Mouse (Mus musculus): ENCODE measurements around the gene Plin1. TPM values are rescaled to one million over a fixed set of nuclear protein-coding genes. Genes with fewer than 3 reads are reported as not detected.

The Plin1 gene
- total and polyA plus RNA-seq, 2 experiments from 2014 or later, result 0.23 to 0.44 TPM

- H3K4me3 ChIP-seq (ENCODE audit: low read depth, low read length), result no peak overlapping the region
- H3K9ac ChIP-seq (replicated peaks; ENCODE audit: low read length, poor library complexity, severe bottlenecking), result no peak overlapping the region
- no peaks in the 10 kb centered on the region for H3K9me3 ChIP-seq (ENCODE audit: low read length)
- H3K36me3 ChIP-seq (ENCODE audit: insufficient read depth, low read length), result no peaks in the 10 kb centered on the region
- DNase-seq (ENCODE audit: low spot score), result no peak
- no peak for ATAC-seq (ENCODE audit: low FRiP score)
- H3K27ac ChIP-seq (ENCODE audit: low read depth, low read length), result no peak overlapping the region
- peak; percentile 38 for TF ChIP-seq CTCF (IDR thresholded peaks at IDR 0.05)
- no peak overlapping the region for H3K4me2 ChIP-seq (ENCODE audit: low read depth, low read length, poor library complexity, severe bottlenecking)
- WGBS, result 56% methylated on average over 2 of the region's 2 CpGs
- H3K4me1 ChIP-seq (ENCODE audit: insufficient read depth, low read length), result no peaks in the 10 kb centered on the region
- H3K27me3 ChIP-seq (ENCODE audit: insufficient read depth, low read length), result no peaks in the 10 kb centered on the region
Observed at GRCm38 (mm10) chr7:79756334-79756733, 23.6 kb upstream of the Plin1 start.

DNA sequence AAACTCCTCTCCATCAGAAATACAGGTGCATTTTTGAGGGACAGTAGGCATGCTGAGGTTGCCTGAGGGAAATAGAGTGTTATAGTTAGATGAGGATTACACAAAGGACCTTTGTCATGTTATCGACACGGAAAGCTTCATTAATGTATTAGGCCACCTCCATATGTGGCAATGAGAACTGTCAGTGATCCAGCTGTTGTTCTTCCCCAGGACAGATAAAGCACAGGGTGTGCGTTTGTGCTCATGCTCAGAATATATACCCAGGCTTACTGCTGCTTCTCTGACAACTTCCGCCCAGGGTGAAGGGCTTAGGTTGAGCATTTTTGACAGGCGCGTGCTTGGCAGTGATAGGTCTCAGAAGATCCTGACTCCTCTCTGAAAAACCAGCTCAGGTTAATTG, 16.8 kb upstream of the Plin1 start:
- WGBS, result 81% methylated on average over 6 of the region's 6 CpGs
- TF ChIP-seq CTCF (IDR thresholded peaks at IDR 0.05), result no peak
- Histone ChIP-seq H3K27me3 (ENCODE audit: insufficient read depth, low read length) (no peaks in the 10 kb centered on the region), H3K27ac (ENCODE audit: low read depth, low read length) (no peak overlapping the region), H3K9ac (replicated peaks; ENCODE audit: low read length, poor library complexity, severe bottlenecking) (no peak overlapping the region), H3K4me2 (ENCODE audit: low read depth, low read length, poor library complexity, severe bottlenecking) (no peak overlapping the region), H3K4me1 (ENCODE audit: insufficient read depth, low read length) (no peaks in the 10 kb centered on the region), H3K9me3 (ENCODE audit: low read length) (no peaks in the 10 kb centered on the region), H3K36me3 (ENCODE audit: insufficient read depth, low read length) (no peaks in the 10 kb centered on the region), H3K4me3 (ENCODE audit: low read depth, low read length) (no peak overlapping the region)
- DNase-seq (ENCODE audit: low spot score) (no peak), ATAC-seq (ENCODE audit: low FRiP score) (no peak)

DNA sequence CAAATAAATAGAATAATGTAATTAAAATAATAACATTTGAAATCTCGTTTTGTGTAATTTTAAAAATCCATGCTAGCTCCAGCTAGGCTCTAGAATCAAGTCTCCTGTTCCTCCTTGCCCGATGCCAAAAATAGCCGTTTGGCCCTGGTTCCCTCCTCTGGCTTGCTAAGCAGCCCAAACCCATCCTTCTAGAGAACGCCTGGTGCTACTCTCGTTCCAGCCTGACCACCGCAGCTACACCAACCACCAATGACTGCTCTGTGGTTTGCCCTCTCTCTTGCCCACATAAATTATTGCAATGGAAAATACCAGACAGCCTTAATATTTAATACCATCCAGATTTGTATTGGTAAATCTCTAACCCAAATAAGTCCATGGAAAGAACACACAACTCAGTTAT, 15.0 kb upstream of the Plin1 start:
- Histone ChIP-seq H3K4me1 (ENCODE audit: insufficient read depth, low read length) (peaks cover 7% of the 10 kb centered on the region; the same call in 1 of the 2 replicates), H3K9me3 (ENCODE audit: low read length) (no peaks in the 10 kb centered on the region), H3K4me3 (ENCODE audit: low read depth, low read length) (no peak overlapping the region), H3K27ac (ENCODE audit: low read depth, low read length) (no peak overlapping the region), H3K27me3 (ENCODE audit: insufficient read depth, low read length) (no peaks in the 10 kb centered on the region), H3K36me3 (ENCODE audit: insufficient read depth, low read length) (no peaks in the 10 kb centered on the region), H3K4me2 (ENCODE audit: low read depth, low read length, poor library complexity, severe bottlenecking) (no peak overlapping the region), H3K9ac (replicated peaks; ENCODE audit: low read length, poor library complexity, severe bottlenecking) (no peak overlapping the region)
- no peak for TF ChIP-seq CTCF (IDR thresholded peaks at IDR 0.05)
- WGBS, result 77% methylated on average over 6 of the region's 6 CpGs
- ATAC-seq (ENCODE audit: low FRiP score) (no peak), DNase-seq (ENCODE audit: low spot score) (no peak)

- no peak overlapping the region for H3K4me2 ChIP-seq (ENCODE audit: low read depth, low read length, poor library complexity, severe bottlenecking)
- H3K27me3 ChIP-seq (ENCODE audit: insufficient read depth, low read length), result no peaks in the 10 kb centered on the region
- no peak for TF ChIP-seq CTCF (IDR thresholded peaks at IDR 0.05)
- no peak overlapping the region for H3K27ac ChIP-seq (ENCODE audit: low read depth, low read length)
- H3K4me3 ChIP-seq (ENCODE audit: low read depth, low read length), result no peak overlapping the region
- 80% methylated on average over 5 of the region's 5 CpGs for WGBS
- H3K36me3 ChIP-seq (ENCODE audit: insufficient read depth, low read length), result no peaks in the 10 kb centered on the region
- no peak for DNase-seq (ENCODE audit: low spot score)
- H3K9ac ChIP-seq (replicated peaks; ENCODE audit: low read length, poor library complexity, severe bottlenecking), result no peak overlapping the region
- no peaks in the 10 kb centered on the region for H3K9me3 ChIP-seq (ENCODE audit: low read length)
- H3K4me1 ChIP-seq (ENCODE audit: insufficient read depth, low read length), result peaks cover 7% of the 10 kb centered on the region; the same call in 1 of the 2 replicates
- no peak for ATAC-seq (ENCODE audit: low FRiP score)
Observed at GRCm38 (mm10) chr7:79744585-79744984, 11.9 kb upstream of the Plin1 start.

DNA sequence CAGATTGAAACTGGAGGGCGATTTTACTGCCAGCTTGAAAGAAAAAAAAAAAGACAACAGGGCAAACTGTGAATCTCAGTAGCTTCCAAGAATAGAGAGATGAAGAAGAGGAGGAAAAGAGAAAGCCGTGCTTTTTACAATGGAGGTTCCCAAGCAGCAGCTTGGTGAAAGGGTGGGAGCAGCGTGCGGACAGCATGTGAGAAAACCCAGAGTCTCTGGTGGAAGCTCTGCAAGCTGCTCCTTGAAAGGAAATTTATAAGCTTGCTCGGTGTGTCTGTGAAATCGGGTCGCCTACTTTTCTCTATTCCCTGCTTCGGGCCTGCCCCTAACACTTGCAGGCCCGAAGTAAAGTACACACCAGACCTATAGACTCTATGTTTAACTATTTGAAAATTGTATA, 11.3 kb upstream of the Plin1 start:
- 91% methylated on average over 9 of the region's 9 CpGs for WGBS

DNA sequence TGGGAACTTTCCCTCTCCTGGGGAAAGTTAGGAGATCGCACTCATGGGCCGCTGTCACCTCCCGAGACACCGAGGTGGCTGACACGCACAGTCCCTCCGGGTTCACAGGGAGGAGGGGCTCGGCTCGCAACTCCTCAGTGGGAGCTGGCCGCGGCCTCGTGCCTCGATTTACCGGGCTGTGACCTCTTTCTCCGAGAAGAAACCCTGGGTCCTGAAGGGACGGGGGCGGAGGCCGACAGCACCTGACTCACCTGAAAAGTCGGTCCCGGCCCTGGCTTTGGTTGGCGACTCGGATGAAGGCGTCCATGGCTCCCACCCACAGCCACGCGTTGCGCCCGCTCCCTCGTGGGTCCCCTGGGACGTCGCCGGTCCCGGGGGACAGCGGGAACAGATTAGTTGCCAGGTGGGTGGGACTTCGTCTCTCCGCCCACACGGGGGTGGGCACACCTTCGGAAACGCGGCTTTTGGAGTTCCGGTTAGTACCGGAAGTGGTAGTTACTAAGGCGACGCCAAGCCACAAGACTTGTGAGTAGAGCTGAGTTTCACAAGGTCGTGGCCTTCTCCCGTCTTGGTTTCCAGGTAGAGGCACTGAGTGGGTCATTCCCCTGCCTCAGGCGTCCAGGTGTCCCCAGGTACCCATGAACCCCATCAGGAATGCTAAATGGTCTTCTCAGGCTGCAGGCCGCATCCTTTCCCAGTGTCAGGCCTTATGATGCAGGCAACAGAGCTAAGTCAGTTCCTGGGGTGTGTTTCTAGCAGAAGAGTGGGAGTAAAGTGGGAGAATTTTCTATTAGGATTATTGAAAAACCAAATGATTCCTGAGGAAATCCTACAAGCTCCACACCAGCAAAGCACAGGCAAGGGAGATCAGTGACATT, 10.2 kb upstream of the Plin1 start, which contains the start of the genes Pex11a and Wdr93:
TSS of gene Pex11a (minus strand) at position 473 of the 878 bp plus-strand sequence.
TSS of gene Wdr93 (plus strand) at position 505 of the 878 bp plus-strand sequence.
- H3K4me2 ChIP-seq (ENCODE audit: low read depth, low read length, poor library complexity, severe bottlenecking), result peak within 1 kb of the TSS; percentile 98
- WGBS, result 3% methylated on average over 46 of the region's 46 CpGs
- no peaks in the 10 kb centered on the region for H3K27me3 ChIP-seq (ENCODE audit: insufficient read depth, low read length)
- peak within 1 kb of the TSS; percentile 56 for H3K9ac ChIP-seq (replicated peaks; ENCODE audit: low read length, poor library complexity, severe bottlenecking)
- ATAC-seq (ENCODE audit: low FRiP score), result peak; percentile 80
- H3K9me3 ChIP-seq (ENCODE audit: low read length), result no peaks in the 10 kb centered on the region
- no peak for TF ChIP-seq CTCF (IDR thresholded peaks at IDR 0.05)
- no peak within 1 kb of the TSS for H3K27ac ChIP-seq (ENCODE audit: low read depth, low read length)
- H3K4me3 ChIP-seq (ENCODE audit: low read depth, low read length), result peak within 1 kb of the TSS; percentile 75
- H3K4me1 ChIP-seq (ENCODE audit: insufficient read depth, low read length), result peaks cover 7% of the 10 kb centered on the region; the same call in 1 of the 2 replicates
- DNase-seq (ENCODE audit: low spot score), result peak; percentile 93
- no peaks in the 10 kb centered on the region for H3K36me3 ChIP-seq (ENCODE audit: insufficient read depth, low read length)

More for the DNA sequence above, 11.3 kb upstream of the Plin1 start:
- H3K9me3 ChIP-seq (ENCODE audit: low read length), result no peaks in the 10 kb centered on the region
- ATAC-seq (ENCODE audit: low FRiP score) (no peak), DNase-seq (ENCODE audit: low spot score) (no peak)
- no peak overlapping the region for H3K4me3 ChIP-seq (ENCODE audit: low read depth, low read length)
- no peak overlapping the region for H3K27ac ChIP-seq (ENCODE audit: low read depth, low read length)
- no peaks in the 10 kb centered on the region for H3K27me3 ChIP-seq (ENCODE audit: insufficient read depth, low read length)
- peaks cover 7% of the 10 kb centered on the region; the same call in 1 of the 2 replicates for H3K4me1 ChIP-seq (ENCODE audit: insufficient read depth, low read length)
- H3K36me3 ChIP-seq (ENCODE audit: insufficient read depth, low read length), result no peaks in the 10 kb centered on the region
- H3K4me2 ChIP-seq (ENCODE audit: low read depth, low read length, poor library complexity, severe bottlenecking), result no peak overlapping the region
- no peak for TF ChIP-seq CTCF (IDR thresholded peaks at IDR 0.05)
- no peak overlapping the region for H3K9ac ChIP-seq (replicated peaks; ENCODE audit: low read length, poor library complexity, severe bottlenecking)
